Mouse (Mus musculus) kidney, embryonic 15.5 days (tissue): ENCODE measurements around the gene Nfix. TPM values are rescaled to one million over a fixed set of nuclear protein-coding genes. Genes with fewer than 3 reads are reported as not detected.

Experiments
- ATAC-seq: fragments of 200-750 bp; cut with Nextera tagmentation; replicated peaks from 2 replicates; pipeline ENCODE4 v1.8.0; 2017; ENCODE audit warnings: moderate TSS enrichment; ENCODE audit not compliant: low FRiP score
- H3K27ac ChIP-seq: fragments of 300-500 bp; sonication (generic); 2 replicates; pipeline ENCODE4 v1.5.1; 2015; ENCODE audit warnings: mild to moderate bottlenecking, inconsistent platforms
- H3K27me3 ChIP-seq: fragments of 300-500 bp; sonication (generic); 2 replicates; pipeline ENCODE4 v1.6.1; 2015; ENCODE audit warnings: inconsistent platforms
- H3K36me3 ChIP-seq: fragments of 300-500 bp; sonication (generic); 2 replicates; pipeline ENCODE4 v1.6.1; 2015; ENCODE audit warnings: inconsistent platforms
- H3K4me1 ChIP-seq: fragments of 300-500 bp; sonication (generic); 2 replicates; pipeline ENCODE4 v1.6.1; 2015; ENCODE audit warnings: inconsistent platforms
- H3K4me2 ChIP-seq: fragments of 300-500 bp; sonication (generic); 2 replicates; pipeline ENCODE4 v1.6.1; 2015; ENCODE audit warnings: moderate library complexity, mild to moderate bottlenecking, inconsistent platforms
- H3K4me3 ChIP-seq: fragments of 300-500 bp; sonication (generic); replicated peaks from 2 replicates; pipeline ENCODE4 v1.5.1; 2015; ENCODE audit warnings: mild to moderate bottlenecking, inconsistent platforms
- H3K9ac ChIP-seq: fragments of 300-500 bp; sonication (generic); 2 replicates; pipeline ENCODE4 v1.6.1; 2015; ENCODE audit warnings: mild to moderate bottlenecking, inconsistent platforms
- H3K9me3 ChIP-seq: fragments of 300-500 bp; sonication (generic); replicated peaks from 2 replicates; pipeline ENCODE4 v1.6.1; 2016; ENCODE audit warnings: inconsistent platforms
- WGBS: fragments of 180-500 bp; shearing (Covaris S2); methylation state at CpG from one replicate; pipeline ENCODE4 v1.1.7; 2015; ENCODE audit warnings: mixed read lengths; 5-methylcytosine and 5-hydroxymethylcytosine counted together
- polyA plus RNA-seq: library from polyadenylated mRNA; unstranded; fragments of >200 nt; fragmentation: Nextera tagmentation; extraction: Ambion mirVana; gene quantifications from 2 replicates; pipeline ENCODE4 v1.2.1, GENCODE M21; 2015

The Nfix gene
- polyA plus RNA-seq, 1 experiment from 2014 or later, result 15.5 TPM

GRCm38 (mm10) chr8:84823653-84824052, 23.5 kb upstream of the Nfix start:
- Histone ChIP-seq H3K9me3 (no peaks in the 10 kb centered on the region), H3K4me2 (peak overlapping the region; percentile 56), H3K27me3 (no peaks in the 10 kb centered on the region), H3K27ac (no peak overlapping the region), H3K4me3 (peak overlapping the region; percentile 25), H3K9ac (no peak overlapping the region), H3K36me3 (no peaks in the 10 kb centered on the region), H3K4me1 (peaks cover 9% of the 10 kb centered on the region)
- ATAC-seq, result peak; percentile 80
- WGBS, result 1% methylated on average over 18 of the region's 18 CpGs

DNA sequence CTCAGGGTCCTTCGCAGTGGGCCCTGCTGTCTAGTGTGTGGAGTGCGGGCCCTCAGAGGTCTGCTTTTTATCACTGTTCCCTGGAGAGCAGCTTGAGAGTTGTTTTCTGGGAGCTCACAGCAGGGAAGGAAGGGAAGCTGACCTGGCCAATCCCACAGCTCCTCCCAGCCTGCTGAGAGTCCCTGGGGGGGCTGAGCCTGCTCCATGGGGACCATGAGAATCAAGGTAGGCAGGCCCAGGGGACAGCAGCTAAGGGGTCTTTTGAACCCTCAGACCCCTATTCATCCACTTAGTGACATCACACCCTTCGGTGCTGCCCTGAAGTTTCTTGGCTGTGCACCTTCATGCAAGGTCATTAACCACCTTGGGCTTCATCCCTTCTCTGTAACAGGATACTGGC, 22.6 kb upstream of the Nfix start, which contains the start of gene Dand5:
TSS of gene Dand5 (minus strand) at position 101 of the 400 bp plus-strand sequence.
- Histone ChIP-seq H3K4me3 (peak within 1 kb of the TSS; percentile 25), H3K4me1 (peaks cover 9% of the 10 kb centered on the region), H3K9me3 (no peaks in the 10 kb centered on the region), H3K9ac (no peak within 1 kb of the TSS), H3K27me3 (no peaks in the 10 kb centered on the region), H3K27ac (no peak within 1 kb of the TSS), H3K36me3 (no peaks in the 10 kb centered on the region), H3K4me2 (peak within 1 kb of the TSS; percentile 56)
- WGBS, result 50% methylated on average over 3 of the region's 3 CpGs
- no peak; the same call in 1 of the 2 replicates for ATAC-seq

DNA sequence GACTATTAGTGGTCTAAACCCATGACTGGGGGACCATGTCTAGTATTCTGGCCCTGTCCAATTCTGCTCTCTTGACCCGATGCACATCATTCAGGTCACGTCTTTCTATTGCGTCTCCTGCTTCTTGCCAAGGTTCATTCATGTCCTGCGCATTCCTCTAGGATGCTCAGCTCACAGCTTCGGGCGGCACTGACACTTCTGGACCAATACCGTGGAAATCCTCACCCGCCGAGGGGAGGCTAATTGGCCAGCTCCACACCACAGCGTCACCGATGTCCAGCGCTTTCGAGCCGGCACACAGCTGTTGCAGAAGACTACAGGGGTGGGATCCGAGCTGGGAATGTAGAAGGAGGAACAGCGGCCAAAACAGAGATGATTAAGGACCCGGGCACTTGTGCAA, 16.0 kb upstream of the Nfix start:
- no peaks in the 10 kb centered on the region for H3K36me3 ChIP-seq
- H3K4me1 ChIP-seq, result peaks cover 20% of the 10 kb centered on the region
- H3K4me3 ChIP-seq, result no peak overlapping the region
- 77% methylated on average over 17 of the region's 17 CpGs for WGBS
- H3K27ac ChIP-seq, result no peak overlapping the region
- H3K9ac ChIP-seq, result no peak overlapping the region
- ATAC-seq, result no peak
- no peak overlapping the region for H3K4me2 ChIP-seq
- no peaks in the 10 kb centered on the region for H3K9me3 ChIP-seq
- peaks cover 40% of the 10 kb centered on the region for H3K27me3 ChIP-seq

GRCm38 (mm10) chr8:84815547-84815946, 15.4 kb upstream of the Nfix start:
- Histone ChIP-seq H3K36me3 (no peaks in the 10 kb centered on the region), H3K9ac (no peak overlapping the region), H3K4me2 (no peak overlapping the region), H3K9me3 (no peaks in the 10 kb centered on the region), H3K4me1 (peaks cover 25% of the 10 kb centered on the region), H3K27me3 (peaks cover 45% of the 10 kb centered on the region), H3K4me3 (no peak overlapping the region), H3K27ac (no peak overlapping the region)
- peak; percentile 77; the same call in 1 of the 2 replicates for ATAC-seq
- 12% methylated on average over 9 of the region's 9 CpGs for WGBS

DNA sequence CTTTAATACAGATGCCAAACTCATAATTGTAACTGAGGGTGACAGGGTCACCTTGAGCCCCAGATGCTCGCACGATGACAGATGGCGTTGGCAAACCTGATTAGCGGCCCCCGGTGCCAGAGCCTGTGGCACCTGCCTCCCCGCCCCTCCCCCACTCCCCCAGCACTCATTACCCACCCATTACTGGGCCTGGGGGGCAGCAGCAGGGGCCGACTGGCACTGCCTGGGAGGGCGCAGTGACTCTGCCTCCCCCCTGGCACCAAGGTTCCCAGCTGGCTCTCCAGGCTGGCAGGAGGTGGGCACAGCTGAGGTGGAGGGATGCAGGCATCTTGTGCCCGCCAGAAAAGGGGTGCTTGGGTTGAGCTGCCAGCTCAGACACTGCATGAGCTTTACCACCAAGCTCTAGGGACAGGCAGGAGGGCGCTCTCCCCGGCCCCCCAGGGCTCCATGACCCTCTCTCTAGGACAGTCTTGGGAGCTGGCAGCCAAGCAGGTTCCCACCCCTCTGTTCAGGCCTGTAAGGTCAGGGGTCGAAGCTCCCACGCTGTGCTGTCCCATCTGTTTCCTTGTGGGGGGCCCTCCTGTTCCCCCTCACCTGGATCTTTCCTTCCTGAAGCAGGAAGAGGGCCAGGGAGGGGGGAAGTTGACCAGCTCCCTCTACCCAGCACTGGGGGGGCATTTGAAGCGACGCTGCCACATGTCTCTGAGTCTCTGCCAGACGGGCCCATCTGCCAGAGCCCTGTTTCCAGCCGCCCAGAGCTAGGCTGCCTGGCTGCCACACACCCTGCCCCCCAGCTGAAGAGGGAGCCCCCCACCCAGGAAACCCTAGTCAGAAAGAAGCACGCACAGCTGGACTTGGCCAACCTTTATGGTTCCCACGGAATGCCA, 14.7 kb upstream of the Nfix start:
- no peak overlapping the region for H3K27ac ChIP-seq
- peaks cover 52% of the 10 kb centered on the region for H3K27me3 ChIP-seq
- no peaks in the 10 kb centered on the region for H3K9me3 ChIP-seq
- peak; percentile 1 for ATAC-seq
- WGBS, result 50% methylated on average over 19 of the region's 19 CpGs
- H3K4me2 ChIP-seq, result no peak overlapping the region
- peaks cover 27% of the 10 kb centered on the region for H3K4me1 ChIP-seq
- H3K9ac ChIP-seq, result no peak overlapping the region
- H3K36me3 ChIP-seq, result no peaks in the 10 kb centered on the region
- H3K4me3 ChIP-seq, result no peak overlapping the region

- WGBS, result 84% methylated on average over 11 of the region's 11 CpGs
- no peak for ATAC-seq
- Histone ChIP-seq H3K27me3 (peaks cover 58% of the 10 kb centered on the region), H3K9me3 (no peaks in the 10 kb centered on the region), H3K4me1 (peaks cover 27% of the 10 kb centered on the region), H3K9ac (no peak overlapping the region), H3K27ac (no peak overlapping the region), H3K4me2 (no peak overlapping the region), H3K4me3 (no peak overlapping the region), H3K36me3 (no peaks in the 10 kb centered on the region)
Measured at GRCm38 (mm10) chr8:84814240-84814554, 14.1 kb upstream of the Nfix start.

DNA sequence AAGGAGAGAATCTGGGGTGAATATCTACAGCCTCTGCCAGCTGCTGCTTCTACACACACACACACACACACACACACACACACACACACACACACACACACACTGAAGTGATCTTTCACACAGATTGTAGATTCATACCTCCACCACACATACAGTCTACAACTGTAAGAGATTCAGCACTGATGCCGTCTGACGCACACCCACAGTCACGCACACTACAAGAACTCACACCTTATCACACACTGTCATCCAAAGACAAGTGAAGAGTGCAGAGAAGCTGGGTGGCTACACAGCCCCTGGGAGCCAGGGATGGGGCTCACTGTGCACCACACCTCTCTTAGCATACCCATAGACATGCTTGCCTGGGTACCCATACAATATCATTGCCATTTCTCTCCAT, 13.7 kb upstream of the Nfix start:
- Histone ChIP-seq H3K27ac (no peak overlapping the region), H3K4me1 (peaks cover 27% of the 10 kb centered on the region), H3K4me3 (no peak overlapping the region), H3K9me3 (no peaks in the 10 kb centered on the region), H3K36me3 (no peaks in the 10 kb centered on the region), H3K9ac (no peak overlapping the region), H3K27me3 (peaks cover 61% of the 10 kb centered on the region), H3K4me2 (no peak overlapping the region)
- 85% methylated on average over 3 of the region's 3 CpGs for WGBS
- no peak for ATAC-seq

GRCm38 (mm10) chr8:84813059-84813458, 12.9 kb upstream of the Nfix start:
- ATAC-seq, result no peak
- H3K4me3 ChIP-seq, result no peak overlapping the region
- H3K9me3 ChIP-seq, result no peaks in the 10 kb centered on the region
- peaks cover 27% of the 10 kb centered on the region for H3K4me1 ChIP-seq
- no peak overlapping the region for H3K9ac ChIP-seq
- 2% methylated on average over 5 of the region's 5 CpGs for WGBS
- H3K36me3 ChIP-seq, result no peaks in the 10 kb centered on the region
- H3K27me3 ChIP-seq, result peaks cover 69% of the 10 kb centered on the region
- no peak overlapping the region for H3K4me2 ChIP-seq
- no peak overlapping the region for H3K27ac ChIP-seq

- Histone ChIP-seq H3K27me3 (peaks cover 84% of the 10 kb centered on the region), H3K9ac (no peak overlapping the region; the same call in 1 of the 2 replicates), H3K4me2 (peak overlapping the region; percentile 71), H3K9me3 (no peaks in the 10 kb centered on the region), H3K4me1 (peaks cover 27% of the 10 kb centered on the region), H3K27ac (no peak overlapping the region), H3K36me3 (no peaks in the 10 kb centered on the region), H3K4me3 (peak overlapping the region; percentile 39)
- no peak for ATAC-seq
- WGBS, result 26% methylated on average over 10 of the region's 10 CpGs
Measured at GRCm38 (mm10) chr8:84811303-84811702, 11.2 kb upstream of the Nfix start.

- no peak overlapping the region; the same call in 1 of the 2 replicates for H3K9ac ChIP-seq
- under 1% methylated on average over 32 of the region's 32 CpGs for WGBS
- peak; percentile 79 for ATAC-seq
- peaks cover 27% of the 10 kb centered on the region for H3K4me1 ChIP-seq
- no peak overlapping the region for H3K27ac ChIP-seq
- peaks cover 85% of the 10 kb centered on the region for H3K27me3 ChIP-seq
- no peaks in the 10 kb centered on the region for H3K9me3 ChIP-seq
- H3K4me3 ChIP-seq, result peak overlapping the region; percentile 39
- peak overlapping the region; percentile 71 for H3K4me2 ChIP-seq
- H3K36me3 ChIP-seq, result no peaks in the 10 kb centered on the region
Measured at GRCm38 (mm10) chr8:84810896-84811295, 10.8 kb upstream of the Nfix start.

DNA sequence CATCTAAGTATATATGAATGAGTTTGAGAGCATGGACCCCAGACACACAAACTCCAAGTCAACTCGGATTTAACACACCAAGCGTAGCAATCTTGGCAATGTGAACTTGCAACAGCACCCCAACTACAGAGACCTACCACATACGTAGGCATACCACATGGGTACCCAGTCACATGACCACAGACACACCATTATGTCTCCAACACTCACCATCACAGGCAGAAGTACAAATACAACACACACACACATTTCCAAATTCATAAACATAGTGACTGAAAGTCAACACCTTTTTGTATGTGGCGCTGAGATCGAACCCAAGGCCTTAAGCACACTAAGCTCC, 9.8 kb upstream of the Nfix start:
- Histone ChIP-seq H3K27me3 (peaks cover 91% of the 10 kb centered on the region), H3K4me3 (no peak overlapping the region), H3K9me3 (no peaks in the 10 kb centered on the region), H3K4me1 (peaks cover 17% of the 10 kb centered on the region), H3K27ac (no peak overlapping the region), H3K36me3 (no peaks in the 10 kb centered on the region), H3K9ac (no peak overlapping the region), H3K4me2 (no peak overlapping the region)
- ATAC-seq, result no peak
- WGBS, result 78% methylated on average over 5 of the region's 5 CpGs

GRCm38 (mm10) chr8:84809109-84809940, 9.2 kb upstream of the Nfix start:
- Histone ChIP-seq H3K27me3 (peaks cover 91% of the 10 kb centered on the region), H3K9me3 (no peaks in the 10 kb centered on the region), H3K27ac (no peak overlapping the region), H3K36me3 (no peaks in the 10 kb centered on the region), H3K4me1 (peaks cover 11% of the 10 kb centered on the region), H3K9ac (no peak overlapping the region), H3K4me3 (no peak overlapping the region), H3K4me2 (no peak overlapping the region)
- ATAC-seq, result no peak
- WGBS, result 61% methylated on average over 12 of the region's 12 CpGs
